Mouse (Mus musculus): ENCODE results near the gene Gatad2a. TPM values are rescaled to one million over a fixed set of nuclear protein-coding genes. Genes with fewer than 3 reads are reported as not detected.
"Not testable (repeated sequence)": the region's sequence is repeated elsewhere in the genome, so short reads cannot be mapped to it uniquely, and the experiment has no call there.

Gatad2a gene
- 25.0 and 26.6 TPM in 2 replicates for polyA plus RNA-seq (2015; fragmentation: Nextera tagmentation; extraction: Ambion mirVana)

GRCm38 (mm10) chr8:69995776-69996588, at the start of gene Gatad2a:
TSS of gene Gatad2a (minus strand) at chr8:69996384.
- peaks cover 7% of the 10 kb centered on the region for H3K36me3 ChIP-seq
- peak within 1 kb of the TSS; percentile 85 for H3K4me2 ChIP-seq
- peaks cover 27% of the 10 kb centered on the region for H3K4me1 ChIP-seq (replicated peaks)
- under 1% methylated on average over 70 of the region's 87 CpGs for WGBS
- peak within 1 kb of the TSS; percentile 89 for H3K4me3 ChIP-seq
- ATAC-seq (ENCODE audit: low FRiP score) = peak; percentile 100
- peak within 1 kb of the TSS; percentile 90 for H3K27ac ChIP-seq
- H3K9ac ChIP-seq = peak within 1 kb of the TSS; percentile 82
- H3K9me3 ChIP-seq = no peaks in the 10 kb centered on the region
- H3K27me3 ChIP-seq = no peaks in the 10 kb centered on the region

- H3K27me3 ChIP-seq = no peaks in the 10 kb centered on the region
- no peak overlapping the region for H3K27ac ChIP-seq
- H3K9me3 ChIP-seq = no peaks in the 10 kb centered on the region
- peak overlapping the region; percentile 93 for H3K4me2 ChIP-seq
- H3K4me1 ChIP-seq (replicated peaks) = peaks cover 45% of the 10 kb centered on the region
- peak overlapping the region; percentile 97 for H3K4me3 ChIP-seq
- H3K9ac ChIP-seq = peak overlapping the region; percentile 99
- 87% methylated on average over 5 of the region's 5 CpGs for WGBS
- peaks cover 11% of the 10 kb centered on the region for H3K36me3 ChIP-seq
- ATAC-seq (ENCODE audit: low FRiP score) = no peak
Observed at GRCm38 (mm10) chr8:70043996-70044395, 47.8 kb upstream of the Gatad2a start.

- peak within 1 kb of the TSS; percentile 97 for H3K4me3 ChIP-seq
- peak; percentile 98 for ATAC-seq (ENCODE audit: low FRiP score)
- no peaks in the 10 kb centered on the region for H3K27me3 ChIP-seq
- H3K9me3 ChIP-seq = no peaks in the 10 kb centered on the region
- peak within 1 kb of the TSS; percentile 93 for H3K4me2 ChIP-seq
- no peaks in the 10 kb centered on the region for H3K36me3 ChIP-seq
- H3K9ac ChIP-seq = peak within 1 kb of the TSS; percentile 99
- H3K27ac ChIP-seq = peak within 1 kb of the TSS; percentile 85
- peaks cover 45% of the 10 kb centered on the region for H3K4me1 ChIP-seq (replicated peaks)
- WGBS = under 1% methylated on average over 65 of the region's 65 CpGs
Observed at GRCm38 (mm10) chr8:70042583-70043455, 46.6 kb upstream of the Gatad2a start, which contains the start of the genes Mau2 and Sugp1. TSS of gene Mau2 (minus strand) at chr8:70042734. TSS of gene Sugp1 (plus strand) at chr8:70042813.

- Histone ChIP-seq H3K36me3 (peaks cover 3% of the 10 kb centered on the region), H3K27me3 (no peaks in the 10 kb centered on the region), H3K27ac (peak overlapping the region; percentile 85), H3K9me3 (no peaks in the 10 kb centered on the region), H3K9ac (peak overlapping the region; percentile 99), H3K4me3 (peak overlapping the region; percentile 97), H3K4me2 (peak overlapping the region; percentile 93), H3K4me1 (replicated peaks) (peaks cover 45% of the 10 kb centered on the region)
- ATAC-seq (ENCODE audit: low FRiP score) = peak; percentile 60
- 1% methylated on average over 47 of the region's 47 CpGs for WGBS
Observed at GRCm38 (mm10) chr8:70041885-70042546, 45.8 kb upstream of the Gatad2a start.

GRCm38 (mm10) chr8:70037994-70038393, 41.8 kb upstream of the Gatad2a start:
- H3K27me3 ChIP-seq = no peaks in the 10 kb centered on the region
- H3K4me3 ChIP-seq = no peak overlapping the region
- H3K4me1 ChIP-seq (replicated peaks) = peaks cover 29% of the 10 kb centered on the region
- H3K9me3 ChIP-seq = no peaks in the 10 kb centered on the region
- no peak overlapping the region for H3K4me2 ChIP-seq
- H3K36me3 ChIP-seq = peaks cover 11% of the 10 kb centered on the region
- no peak overlapping the region for H3K27ac ChIP-seq
- ATAC-seq (ENCODE audit: low FRiP score) = no peak
- 100% methylated on average over 1 of the region's 1 CpGs for WGBS
- H3K9ac ChIP-seq = no peak overlapping the region

GRCm38 (mm10) chr8:70030255-70030654, 34.1 kb upstream of the Gatad2a start:
- no peak overlapping the region for H3K9ac ChIP-seq
- no peaks in the 10 kb centered on the region for H3K27me3 ChIP-seq
- H3K27ac ChIP-seq = no peak overlapping the region
- ATAC-seq (ENCODE audit: low FRiP score) = no peak
- peaks cover 73% of the 10 kb centered on the region for H3K36me3 ChIP-seq
- no peaks in the 10 kb centered on the region for H3K4me1 ChIP-seq (replicated peaks)
- H3K4me2 ChIP-seq = no peak overlapping the region
- WGBS = 95% methylated on average over 1 of the region's 1 CpGs
- H3K4me3 ChIP-seq = no peak overlapping the region
- H3K9me3 ChIP-seq = no peaks in the 10 kb centered on the region

GRCm38 (mm10) chr8:70026151-70026550, 30.0 kb upstream of the Gatad2a start:
- no peak overlapping the region for H3K9ac ChIP-seq
- H3K9me3 ChIP-seq = no peaks in the 10 kb centered on the region
- H3K27ac ChIP-seq = no peak overlapping the region
- H3K27me3 ChIP-seq = no peaks in the 10 kb centered on the region
- H3K4me1 ChIP-seq (replicated peaks) = no peaks in the 10 kb centered on the region
- H3K4me3 ChIP-seq = no peak overlapping the region
- peaks cover 100% of the 10 kb centered on the region for H3K36me3 ChIP-seq
- ATAC-seq (ENCODE audit: low FRiP score) = no peak
- no peak overlapping the region for H3K4me2 ChIP-seq
- 95% methylated on average over 2 of the region's 2 CpGs for WGBS

GRCm38 (mm10) chr8:70023596-70023995, 27.4 kb upstream of the Gatad2a start:
- 73% methylated on average over 8 of the region's 8 CpGs for whole genome bisulfite sequencing
- no peaks in the 10 kb centered on the region for H3K9me3 ChIP-seq
- no peak for ATAC-seq (ENCODE audit: low FRiP score)

GRCm38 (mm10) chr8:70015017-70015416, 18.8 kb upstream of the Gatad2a start:
- peaks cover 43% of the 10 kb centered on the region for H3K36me3 ChIP-seq
- no peak overlapping the region for H3K4me3 ChIP-seq
- no peaks in the 10 kb centered on the region for H3K27me3 ChIP-seq
- WGBS = 84% methylated on average over 1 of the region's 1 CpGs
- no peaks in the 10 kb centered on the region for H3K9me3 ChIP-seq
- H3K4me1 ChIP-seq (replicated peaks) = no peaks in the 10 kb centered on the region
- H3K27ac ChIP-seq = no peak overlapping the region
- H3K9ac ChIP-seq = no peak overlapping the region
- H3K4me2 ChIP-seq = no peak overlapping the region
- ATAC-seq (ENCODE audit: low FRiP score) = no peak

More at GRCm38 (mm10) chr8:70023596-70023995, 27.4 kb upstream of the Gatad2a start:
- Histone ChIP-seq H3K9ac (no peak overlapping the region), H3K4me2 (no peak overlapping the region), H3K4me1 (replicated peaks) (no peaks in the 10 kb centered on the region), H3K4me3 (no peak overlapping the region), H3K27me3 (no peaks in the 10 kb centered on the region), H3K27ac (no peak overlapping the region), H3K36me3 (peaks cover 100% of the 10 kb centered on the region)

GRCm38 (mm10) chr8:70012763-70013162, 16.6 kb upstream of the Gatad2a start:
- WGBS = 80% methylated on average over 1 of the region's 1 CpGs
- Histone ChIP-seq H3K4me2 (no peak overlapping the region), H3K9me3 (no peaks in the 10 kb centered on the region), H3K4me1 (replicated peaks) (no peaks in the 10 kb centered on the region), H3K4me3 (no peak overlapping the region), H3K36me3 (peaks cover 21% of the 10 kb centered on the region), H3K9ac (no peak overlapping the region), H3K27ac (no peak overlapping the region), H3K27me3 (no peaks in the 10 kb centered on the region)
- 0 out of 2 replicates have a peak, but pooled peaks have one; percentile 67 for ATAC-seq (ENCODE audit: low FRiP score)

GRCm38 (mm10) chr8:70012350-70012749, 16.2 kb upstream of the Gatad2a start:
- Histone ChIP-seq H3K4me3 (no peak overlapping the region), H3K4me1 (replicated peaks) (no peaks in the 10 kb centered on the region), H3K27me3 (no peaks in the 10 kb centered on the region), H3K36me3 (peaks cover 17% of the 10 kb centered on the region), H3K9ac (no peak overlapping the region), H3K27ac (no peak overlapping the region), H3K4me2 (no peak overlapping the region), H3K9me3 (no peaks in the 10 kb centered on the region)
- 83% methylated on average over 3 of the region's 3 CpGs for WGBS
- no peak for ATAC-seq (ENCODE audit: low FRiP score)

- not testable (repeated sequence) for H3K9me3 ChIP-seq
- whole genome bisulfite sequencing = 89% methylated on average over 14 of the region's 14 CpGs
Observed at GRCm38 (mm10) chr8:70010796-70011195, 14.6 kb upstream of the Gatad2a start.

More at GRCm38 (mm10) chr8:70010796-70011195, 14.6 kb upstream of the Gatad2a start:
- not testable (repeated sequence) for H3K9ac ChIP-seq; H3K27ac ChIP-seq; H3K4me3 ChIP-seq; H3K36me3 ChIP-seq; H3K4me1 ChIP-seq (replicated peaks); ATAC-seq (ENCODE audit: low FRiP score); H3K27me3 ChIP-seq; H3K4me2 ChIP-seq

All from hindbrain, embryonic 13.5 days (tissue).